Comparison of ENCODE assay signal across 16 mouse cellular contexts in the genomic region with DNA sequence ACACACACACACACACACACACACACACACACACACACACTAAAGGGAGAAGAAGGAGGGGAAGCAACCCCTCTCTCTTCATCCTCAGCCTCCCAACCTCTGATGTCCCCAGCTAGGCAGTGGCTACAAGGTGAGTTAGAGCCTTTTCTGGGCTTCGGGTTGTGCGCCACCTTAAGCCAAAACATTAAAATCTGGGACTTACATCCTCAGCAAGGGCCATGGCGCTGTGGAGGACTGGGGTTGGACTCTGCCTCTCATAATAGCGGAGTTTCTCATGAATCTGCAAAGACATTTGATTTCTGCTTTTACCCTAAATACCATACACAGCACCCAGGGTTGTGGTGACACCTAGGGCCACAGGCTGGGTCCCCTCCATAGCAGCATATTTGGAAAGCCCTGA. TPM values are rescaled to one million over a fixed set of nuclear protein-coding genes. Genes with fewer than 3 reads are reported as not detected.
DNase-seq lines count a peak whose midpoint lies in the region; ATAC-seq and TF ChIP-seq lines count a peak whose summit lies in the region.
"Had no signal": no experiment of that assay in that cellular context is flagged by ENCODE, and none has a peak within 500 bp of the region (broad histone marks: within the 10 kb centered on the region; RNA-seq: fewer than 3 reads in every experiment).

No protein-coding gene starts in this region.

- DNase-seq in cerebellum, adult 9-11 months, result peak; percentile 62
- no peak for DNase-seq in cerebellum, adult 11 months
- no peak for DNase-seq in midbrain, postnatal 0 days (ENCODE audit: low spot score)
- DNase-seq in adrenal gland, adult (ENCODE audit: inconsistent age in 2 of 2, low spot score in 1 of 2), result no peak
- DNase-seq: adrenal gland, postnatal 10 days; heart, postnatal 36 days; kidney, adult 8-10 months; layer of hippocampus, adult 9-11 months; liver; lung, embryonic 14.5 days; thymus, postnatal 4 days had no signal

- no peaks in the 10 kb centered on the region for H3K27me3 ChIP-seq in hindbrain, embryonic 15.5 days
- H3K27me3 ChIP-seq in midbrain, postnatal 0 days (ENCODE audit: insufficient read depth, low read length), result no peaks in the 10 kb centered on the region

- H3K4me2 ChIP-seq in hindbrain, embryonic 15.5 days, result peak overlapping the region; percentile 63
- H3K4me2 ChIP-seq in midbrain, postnatal 0 days (ENCODE audit: low read depth, low read length, poor library complexity, severe bottlenecking), result peak overlapping the region; percentile 75; the same call in 1 of the 2 replicates
- H3K4me2 ChIP-seq: lung, embryonic 14.5 days had no signal

- peaks cover 9% of the 10 kb centered on the region for H3K4me1 ChIP-seq in cortical plate, adult 2 months (ENCODE audit: control insufficient read depth, insufficient read depth, low read length)
- peaks cover 32% of the 10 kb centered on the region for H3K4me1 ChIP-seq in hindbrain, embryonic 15.5 days (replicated peaks)
- H3K4me1 ChIP-seq in midbrain, postnatal 0 days (ENCODE audit: insufficient read depth, low read length), result no peaks in the 10 kb centered on the region

- ATAC-seq in hindbrain, embryonic 15.5 days (ENCODE audit: low FRiP score, low read depth), result no peak
- no peak for ATAC-seq in midbrain, postnatal 0 days (ENCODE audit: low FRiP score)
- no peak for ATAC-seq in megakaryocyte progenitor cell, adult 5-6 weeks (replicated peaks; ENCODE audit: poor library complexity)
- no peak for ATAC-seq in megakaryocyte, adult 5-6 weeks (ENCODE audit: poor library complexity, severe bottlenecking)

- peaks cover 8% of the 10 kb centered on the region; the same call in 1 of the 2 replicates for H3K36me3 ChIP-seq in hindbrain, embryonic 15.5 days
- H3K36me3 ChIP-seq in midbrain, postnatal 0 days (ENCODE audit: insufficient read depth, low read length), result peaks cover 10% of the 10 kb centered on the region

- no peak for TF ChIP-seq POLR2A in cortical plate, adult 2 months (IDR thresholded peaks at IDR 0.05; ENCODE audit: extremely low read depth, insufficient read depth, low read length)

- H3K9me3 ChIP-seq in hindbrain, embryonic 15.5 days, result no peaks in the 10 kb centered on the region
- no peaks in the 10 kb centered on the region for H3K9me3 ChIP-seq in midbrain, postnatal 0 days (ENCODE audit: low read length)

- TF ChIP-seq CTCF in cortical plate, adult 2 months (IDR thresholded peaks at IDR 0.05; ENCODE audit: extremely low read depth, insufficient read depth, low read length), result no peak
- no peak for TF ChIP-seq CTCF in midbrain, postnatal 0 days (IDR thresholded peaks at IDR 0.05)

- 81% methylated on average over 4 of the region's 4 CpGs for WGBS in hindbrain, embryonic 15.5 days
- 81% methylated on average over 4 of the region's 4 CpGs for WGBS in midbrain, postnatal 0 days

- peak overlapping the region; percentile 90 for H3K4me3 ChIP-seq in cortical plate, adult 2 months (ENCODE audit: insufficient read depth, low read length)
- H3K4me3 ChIP-seq in hindbrain, embryonic 15.5 days, result 0 out of 2 replicates have a peak overlapping the region, but pooled peaks have one; percentile 69
- H3K4me3 ChIP-seq in midbrain, postnatal 0 days (ENCODE audit: low read depth, low read length), result no peak overlapping the region

- H3K9ac ChIP-seq in hindbrain, embryonic 15.5 days, result peak overlapping the region; percentile 23; the same call in 1 of the 2 replicates
- peak overlapping the region; percentile 24; the same call in 1 of the 2 replicates for H3K9ac ChIP-seq in midbrain, postnatal 0 days (replicated peaks; ENCODE audit: low read length, poor library complexity, severe bottlenecking)
- H3K9ac ChIP-seq: lung, embryonic 14.5 days had no signal

- H3K27ac ChIP-seq in cortical plate, adult 2 months (ENCODE audit: insufficient read depth, low read length), result no peak overlapping the region
- no peak overlapping the region for H3K27ac ChIP-seq in hindbrain, embryonic 15.5 days (replicated peaks)
- H3K27ac ChIP-seq in midbrain, postnatal 0 days (ENCODE audit: low read depth, low read length), result no peak overlapping the region

RNA-seq across cellular contexts. Expression of a gene that starts 3.4 kb away (rescaled TPM):
- 57.9 and 60.4 TPM in 2 replicates for polyA plus RNA-seq in cortical plate, adult 2 months (2012; rRNA removed)
- 55.9 and 56.2 TPM in 2 replicates for polyA plus RNA-seq in hindbrain, embryonic 15.5 days (2015; fragmentation: Nextera tagmentation; extraction: Ambion mirVana)
- total RNA-seq in midbrain, postnatal 0 days (2014; rRNA removed), result 68.2 and 71.9 TPM in 2 replicates
- 53.9 and 54.7 TPM in 2 replicates for polyA plus RNA-seq in midbrain, postnatal 0 days (2015; fragmentation: Nextera tagmentation; extraction: Ambion mirVana)
- not detected in 2 replicates for total RNA-seq in megakaryocyte progenitor cell, adult 5-6 weeks (2015)
- not detected in 2 replicates for total RNA-seq in megakaryocyte progenitor cell, adult 5-6 weeks (2017)
- total RNA-seq in megakaryocyte, adult 5-6 weeks (2015), result not detected in 2 replicates
- total RNA-seq in megakaryocyte, adult 5-6 weeks (2017), result not detected in 2 replicates

RNA-seq across cellular contexts. Expression of a gene that starts 16.4 kb away (rescaled TPM):
- polyA plus RNA-seq in cortical plate, adult 2 months (2012; rRNA removed), result 0.15 and 0.19 TPM in 2 replicates
- polyA plus RNA-seq in hindbrain, embryonic 15.5 days (2015; fragmentation: Nextera tagmentation; extraction: Ambion mirVana), result 0.30 and 0.43 TPM in 2 replicates
- 0.14 TPM in 1 of 2 replicates, not detected in the other for total RNA-seq in midbrain, postnatal 0 days (2014; rRNA removed)
- 0.25 TPM in 2 replicates for polyA plus RNA-seq in midbrain, postnatal 0 days (2015; fragmentation: Nextera tagmentation; extraction: Ambion mirVana)
- total RNA-seq in megakaryocyte progenitor cell, adult 5-6 weeks (2015), result 0.66 and 1.3 TPM in 2 replicates
- total RNA-seq in megakaryocyte progenitor cell, adult 5-6 weeks (2017), result 0.71 and 1.1 TPM in 2 replicates
- 56.1 and 63.1 TPM in 2 replicates for total RNA-seq in megakaryocyte, adult 5-6 weeks (2015)
- 37.9 and 40.4 TPM in 2 replicates for total RNA-seq in megakaryocyte, adult 5-6 weeks (2017)

RNA-seq across cellular contexts. Expression of a gene that starts 38.1 kb away (rescaled TPM):
- polyA plus RNA-seq in cortical plate, adult 2 months (2012; rRNA removed), result 162 and 171 TPM in 2 replicates
- polyA plus RNA-seq in hindbrain, embryonic 15.5 days (2015; fragmentation: Nextera tagmentation; extraction: Ambion mirVana), result 25.4 and 25.9 TPM in 2 replicates
- total RNA-seq in midbrain, postnatal 0 days (2014; rRNA removed), result 36.3 and 54.3 TPM in 2 replicates
- polyA plus RNA-seq in midbrain, postnatal 0 days (2015; fragmentation: Nextera tagmentation; extraction: Ambion mirVana), result 44.1 and 48.5 TPM in 2 replicates
- total RNA-seq in megakaryocyte progenitor cell, adult 5-6 weeks (2015), result 3.4 and 4.7 TPM in 2 replicates
- total RNA-seq in megakaryocyte progenitor cell, adult 5-6 weeks (2017), result 1.4 and 4.1 TPM in 2 replicates
- 24.9 and 30.3 TPM in 2 replicates for total RNA-seq in megakaryocyte, adult 5-6 weeks (2015)
- total RNA-seq in megakaryocyte, adult 5-6 weeks (2017), result 21.9 and 25.2 TPM in 2 replicates

RNA-seq across cellular contexts. Expression of a gene that starts 40.8 kb away (rescaled TPM):
- not detected in 2 replicates for polyA plus RNA-seq in cortical plate, adult 2 months (2012; rRNA removed)
- not detected in 2 replicates for polyA plus RNA-seq in hindbrain, embryonic 15.5 days (2015; fragmentation: Nextera tagmentation; extraction: Ambion mirVana)
- total RNA-seq in midbrain, postnatal 0 days (2014; rRNA removed), result not detected in 2 replicates
- polyA plus RNA-seq in midbrain, postnatal 0 days (2015; fragmentation: Nextera tagmentation; extraction: Ambion mirVana), result not detected in 2 replicates
- not detected in 2 replicates for total RNA-seq in megakaryocyte progenitor cell, adult 5-6 weeks (2015)
- total RNA-seq in megakaryocyte progenitor cell, adult 5-6 weeks (2017), result not detected in 2 replicates
- total RNA-seq in megakaryocyte, adult 5-6 weeks (2015), result not detected in 2 replicates
- total RNA-seq in megakaryocyte, adult 5-6 weeks (2017), result not detected in 2 replicates
- total RNA-seq: adrenal gland, postnatal 10 days; heart, postnatal 36 days had no signal
- polyA plus RNA-seq: lung, embryonic 14.5 days; stomach, embryonic 16.5 days had no signal

RNA-seq across cellular contexts. Expression of a gene that starts 58.1 kb away (rescaled TPM):
- polyA plus RNA-seq in cortical plate, adult 2 months (2012; rRNA removed), result 0.09 and 0.10 TPM in 2 replicates
- 0.06 and 0.09 TPM in 2 replicates for polyA plus RNA-seq in hindbrain, embryonic 15.5 days (2015; fragmentation: Nextera tagmentation; extraction: Ambion mirVana)
- total RNA-seq in midbrain, postnatal 0 days (2014; rRNA removed), result 0.11 TPM in 1 of 2 replicates, not detected in the other
- 0.12 TPM in 1 of 2 replicates, not detected in the other for polyA plus RNA-seq in midbrain, postnatal 0 days (2015; fragmentation: Nextera tagmentation; extraction: Ambion mirVana)
- total RNA-seq in megakaryocyte progenitor cell, adult 5-6 weeks (2015), result not detected in 2 replicates
- not detected in 2 replicates for total RNA-seq in megakaryocyte progenitor cell, adult 5-6 weeks (2017)
- total RNA-seq in megakaryocyte, adult 5-6 weeks (2015), result not detected in 2 replicates
- total RNA-seq in megakaryocyte, adult 5-6 weeks (2017), result not detected in 2 replicates
- polyA plus RNA-seq: lung, embryonic 14.5 days; stomach, embryonic 16.5 days had no signal

Comparison
In these comparisons a context has a peak if more than half of its experiments do, and no peak if none do; other contexts are left out.
1. RNA of a gene that starts 3.4 kb away (total RNA-seq): 68.2 to 71.9 TPM in midbrain, postnatal 0 days; not detected in megakaryocyte progenitor cell, adult 5-6 weeks and not detected in megakaryocyte, adult 5-6 weeks; every median in the first group is over 10 times any median in the second.
2. RNA of a gene that starts 16.4 kb away (total RNA-seq): 37.9 to 63.1 TPM in megakaryocyte, adult 5-6 weeks; 0.66 to 1.3 TPM in megakaryocyte progenitor cell, adult 5-6 weeks and 0.14 TPM in midbrain, postnatal 0 days; every median in the first group is over 10 times any median in the second.